Mouse (Mus musculus) heart, postnatal 4 days (tissue): ENCODE measurements around the gene Ston1. TPM values are rescaled to one million over a fixed set of nuclear protein-coding genes. Genes with fewer than 3 reads are reported as not detected.

Experiments used
- DNase-seq: peaks from one replicate; pipeline ENCODE4 v3.0.0; 2021
- total RNA-seq, 2 experiments: library from RNA; stranded (reverse); gene quantifications; 2 replicates each; pipeline ENCODE4 v1.2.3; 2021

The Ston1 gene
- total RNA-seq = 10 to 100 TPM; 25.3 to 28.7 TPM

DNA sequence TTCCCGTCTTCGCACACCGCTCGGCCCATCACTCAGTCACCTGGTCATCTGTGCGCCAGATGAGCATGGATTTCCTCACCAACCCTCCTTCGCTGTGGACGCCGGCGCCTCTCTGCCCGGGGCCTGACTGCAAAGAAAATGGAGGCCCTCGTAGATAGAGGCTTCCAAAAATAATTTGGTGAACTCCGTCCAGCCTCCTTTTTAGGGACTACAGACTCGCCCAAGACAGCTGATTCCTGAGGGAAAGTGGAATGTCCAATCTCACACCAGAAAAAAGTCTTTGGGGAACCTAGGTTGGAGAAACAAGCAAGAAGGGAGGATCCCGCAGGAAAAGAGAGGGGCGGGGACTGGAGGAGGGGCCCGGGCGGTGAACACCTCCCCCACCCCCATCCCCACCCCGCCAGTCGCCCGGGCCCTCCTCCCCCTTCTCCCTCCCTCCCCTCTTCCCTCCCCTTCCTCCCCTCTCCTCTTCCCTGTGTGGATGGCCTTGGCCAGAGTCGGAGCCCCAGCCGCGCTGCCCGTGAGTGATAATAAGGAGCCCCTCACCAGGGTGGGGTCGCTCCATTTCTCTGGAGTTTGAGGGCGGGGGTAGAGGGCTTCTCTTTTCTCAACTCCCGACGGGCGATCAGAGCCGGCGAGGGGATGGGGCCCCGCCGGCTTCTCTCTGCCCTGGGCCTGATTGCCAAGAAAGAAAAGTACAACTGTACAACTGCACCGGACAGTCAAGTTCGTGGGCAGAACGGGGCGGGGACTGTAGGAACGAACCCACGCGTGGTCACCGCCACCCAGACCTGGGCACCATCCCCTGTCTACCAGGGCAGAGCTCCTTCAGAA lies at the start of gene Ston1:
Gene Ston1, plus strand, starts transcription at position 463 of the 834 bp plus-strand sequence.
- peak; percentile 59 for DNase-seq

DNA sequence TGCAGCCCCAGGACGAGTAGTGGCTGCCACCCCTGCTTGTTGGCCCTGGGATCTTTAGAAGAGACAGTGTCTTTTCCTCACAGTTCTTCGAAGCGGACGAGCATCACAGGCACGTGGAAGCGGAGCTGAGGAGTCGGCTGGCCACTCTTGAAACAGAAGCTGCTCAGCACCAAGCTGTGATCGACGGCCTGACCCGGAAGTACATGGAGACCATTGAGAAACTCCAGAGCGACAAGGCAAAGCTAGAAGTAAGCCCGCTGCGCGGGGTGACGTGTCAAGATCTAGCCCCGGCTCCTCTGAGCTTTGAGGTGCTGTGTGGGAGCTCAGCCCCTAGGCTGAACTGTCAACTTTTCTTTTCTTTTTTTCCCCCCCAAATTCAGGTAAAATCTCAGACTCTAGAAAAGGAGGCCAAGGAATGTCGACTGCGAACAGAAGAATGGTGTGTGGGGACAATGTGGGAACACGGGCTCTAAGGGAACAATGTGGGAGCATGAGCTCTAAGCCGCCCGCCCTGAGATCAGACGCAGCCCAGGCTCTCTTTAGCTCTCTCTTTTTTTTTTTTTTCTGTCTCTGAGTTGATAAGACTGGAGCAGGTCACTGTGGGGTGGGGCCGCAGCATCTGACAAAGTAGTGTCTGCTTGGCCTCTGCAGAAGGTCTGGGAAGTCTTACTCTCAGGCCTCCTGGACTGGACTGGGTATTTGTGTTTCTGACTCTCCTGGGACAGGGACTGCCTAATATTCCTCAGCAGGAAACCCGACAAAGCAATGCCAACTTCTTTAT lies 47.9 kb upstream of the Ston1 start:
- DNase-seq = no peak

DNA sequence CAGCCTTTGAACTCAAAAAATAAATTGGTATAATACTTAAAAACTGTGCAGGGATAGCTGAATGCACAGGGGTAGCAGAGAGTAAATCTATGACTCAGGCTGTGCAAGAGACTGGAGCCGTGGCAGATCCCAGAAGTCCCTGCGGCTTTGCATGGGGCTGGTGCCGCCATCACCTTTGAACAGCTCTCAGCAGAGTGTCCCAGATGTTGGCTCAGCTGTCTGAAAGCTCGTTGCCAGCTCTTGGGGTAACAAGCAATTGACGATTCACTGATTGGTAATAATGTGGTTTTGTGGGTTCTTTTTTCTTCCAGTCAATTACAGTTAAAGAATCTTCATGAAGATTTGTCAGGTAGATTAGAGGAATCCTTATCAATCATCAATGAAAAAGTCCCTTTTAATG lies 47.1 kb upstream of the Ston1 start:
- no peak for DNase-seq

DNA sequence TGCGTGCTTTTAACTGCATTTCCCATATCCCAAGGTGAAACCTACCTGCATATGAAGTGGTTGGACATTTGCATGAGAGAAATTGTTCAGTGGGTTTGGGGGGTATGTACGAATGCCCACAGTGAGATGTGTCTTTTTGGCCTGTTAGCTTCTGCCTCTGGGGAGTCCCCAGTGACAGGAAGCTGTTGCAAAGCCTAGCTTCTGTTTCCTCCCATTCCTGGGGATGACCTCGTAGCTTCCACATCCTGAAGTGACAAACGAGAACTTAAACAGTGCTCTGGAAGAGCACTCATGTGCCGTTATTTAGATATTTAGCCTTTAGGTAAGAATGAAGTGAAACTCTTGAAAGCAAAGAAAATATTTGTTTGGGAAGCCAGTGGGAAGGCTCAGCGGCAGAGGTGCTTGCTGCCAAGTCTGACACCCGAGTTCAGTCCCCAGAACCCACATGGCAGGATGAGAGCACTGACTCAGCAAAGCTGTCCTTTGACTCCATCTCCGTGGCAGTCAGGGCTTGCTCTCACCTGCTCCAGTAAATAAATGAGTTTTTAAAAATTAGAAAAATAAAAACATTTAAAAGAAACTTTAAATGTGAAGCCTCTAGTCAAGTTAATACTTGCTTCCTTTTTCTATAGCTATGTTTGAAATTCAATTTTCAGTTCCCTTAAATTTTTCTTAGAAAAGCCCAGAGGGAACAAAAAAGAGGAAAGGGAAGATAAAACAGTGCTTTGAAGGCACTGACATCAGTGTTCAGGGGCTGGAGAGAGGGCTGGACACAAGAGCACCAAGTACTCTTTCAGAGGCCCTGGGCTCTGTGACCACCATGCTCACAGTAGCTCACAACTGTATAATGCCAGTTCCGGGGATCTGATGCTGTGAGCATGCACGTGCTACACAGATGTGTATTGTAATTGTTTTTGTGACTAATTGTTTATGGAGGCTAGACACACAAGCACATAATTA lies 46.2 kb upstream of the Ston1 start:
- DNase-seq = no peak

DNA sequence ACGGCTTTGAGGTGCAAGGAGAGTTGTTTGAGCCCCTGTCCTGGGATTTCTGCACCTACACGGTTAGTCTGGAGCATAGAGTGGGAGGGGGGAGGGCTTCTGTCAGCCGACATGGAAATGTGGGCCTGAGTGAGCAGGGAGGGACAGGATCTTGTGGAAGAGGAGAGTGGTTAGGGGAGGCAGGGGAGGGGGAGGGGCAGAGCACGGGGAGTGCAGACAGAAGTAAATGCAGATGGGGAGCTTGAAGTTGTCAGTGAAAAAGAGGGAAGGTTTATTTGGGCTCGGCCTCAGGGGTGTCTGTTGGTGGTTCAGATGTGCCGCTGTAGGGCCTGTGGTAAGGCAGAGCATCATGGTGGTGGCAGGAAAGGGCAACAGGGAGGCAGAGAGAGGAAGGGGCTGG lies 44.9 kb upstream of the Ston1 start:
- no peak for DNase-seq

DNA sequence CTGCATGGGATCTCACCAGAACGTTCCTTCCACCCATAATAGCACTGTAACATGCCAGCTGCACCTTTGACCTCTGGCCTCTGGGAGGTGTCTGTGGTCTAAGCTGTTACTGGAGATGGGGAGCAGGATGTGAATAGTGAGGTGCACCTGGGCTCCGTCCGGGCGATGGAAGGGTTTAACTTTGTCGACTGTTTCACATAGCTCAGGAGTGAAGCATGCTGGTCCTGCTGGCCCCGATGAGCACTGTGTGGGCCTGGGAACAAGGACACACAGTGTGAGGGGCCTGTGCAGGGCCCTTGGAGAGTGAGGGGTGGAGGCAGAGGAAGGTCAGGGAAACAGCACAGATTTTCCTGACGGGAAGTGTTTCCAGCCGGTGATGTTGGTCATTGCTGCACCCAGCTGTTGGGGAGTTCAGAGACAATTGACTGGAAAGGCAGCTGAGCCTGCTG lies 44.5 kb upstream of the Ston1 start:
- no peak for DNase-seq

DNA sequence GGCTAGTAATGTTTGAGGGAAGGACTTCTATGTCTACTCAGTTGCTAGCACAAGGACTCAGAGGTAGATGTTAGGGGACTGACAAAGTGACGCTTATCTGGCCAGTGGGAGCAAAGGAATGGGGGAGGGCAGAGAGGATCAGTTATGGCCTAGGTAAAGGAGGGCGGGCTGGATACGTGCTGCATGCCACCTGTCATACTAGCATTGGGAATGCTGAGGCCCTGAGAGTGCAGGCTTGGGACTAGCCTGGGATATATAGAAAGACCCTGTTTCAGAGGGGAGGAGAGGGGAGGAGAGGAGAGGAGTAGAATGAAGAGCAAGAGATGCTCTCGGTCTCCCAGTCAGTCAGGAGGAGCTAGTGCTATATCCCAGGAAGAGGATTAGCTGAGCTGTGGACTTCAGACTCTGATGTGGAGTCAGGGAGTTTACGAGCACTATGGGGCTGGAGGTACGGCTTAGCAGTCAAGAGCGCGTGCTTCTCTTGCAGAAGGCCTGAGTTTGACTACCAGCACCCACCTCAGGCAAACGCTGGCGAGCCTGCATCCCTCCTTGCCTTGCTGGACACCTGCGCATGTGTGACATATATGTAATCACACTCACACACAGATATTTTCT lies 43.9 kb upstream of the Ston1 start:
- no peak for DNase-seq

DNA sequence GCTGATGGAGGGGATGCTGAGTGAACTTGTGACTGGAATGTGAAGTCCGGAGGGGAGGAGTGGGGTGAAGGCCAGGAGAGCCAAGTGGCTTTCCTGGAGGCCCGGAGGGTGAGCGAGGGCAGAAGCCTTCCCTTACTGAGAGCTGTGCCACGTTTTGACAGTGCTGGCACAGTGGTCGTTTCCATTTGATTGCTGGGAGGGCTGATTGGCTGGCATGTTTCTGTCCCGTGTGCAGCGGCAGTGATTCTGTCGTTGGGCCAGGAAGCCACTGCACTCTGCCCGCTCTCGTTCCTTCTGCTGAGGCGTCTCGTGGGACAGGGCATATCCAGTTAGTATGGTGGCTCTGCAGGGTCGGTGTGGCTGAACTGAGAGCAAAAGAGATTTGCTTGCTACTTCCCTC lies 41.3 kb upstream of the Ston1 start:
- no peak for DNase-seq

DNA sequence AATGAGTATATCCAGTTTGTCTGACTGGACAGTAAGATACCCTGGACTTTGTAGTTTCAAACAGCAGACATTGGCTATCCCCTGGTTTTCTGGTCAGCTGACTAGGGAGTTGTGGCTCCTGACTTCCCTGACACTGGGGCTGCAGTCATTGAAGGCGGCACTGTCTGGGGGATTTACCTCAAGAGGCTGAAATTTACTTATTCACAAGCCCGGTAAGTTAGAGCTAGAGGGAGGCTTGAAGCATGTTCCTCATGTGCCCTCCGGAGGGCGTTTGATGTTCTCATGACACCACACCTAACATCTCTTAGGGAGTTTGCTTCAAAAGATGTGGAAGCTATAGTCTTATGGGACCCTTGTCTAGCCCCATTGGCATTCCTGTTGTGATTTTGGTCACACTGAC lies 40.8 kb upstream of the Ston1 start:
- DNase-seq = no peak

DNA sequence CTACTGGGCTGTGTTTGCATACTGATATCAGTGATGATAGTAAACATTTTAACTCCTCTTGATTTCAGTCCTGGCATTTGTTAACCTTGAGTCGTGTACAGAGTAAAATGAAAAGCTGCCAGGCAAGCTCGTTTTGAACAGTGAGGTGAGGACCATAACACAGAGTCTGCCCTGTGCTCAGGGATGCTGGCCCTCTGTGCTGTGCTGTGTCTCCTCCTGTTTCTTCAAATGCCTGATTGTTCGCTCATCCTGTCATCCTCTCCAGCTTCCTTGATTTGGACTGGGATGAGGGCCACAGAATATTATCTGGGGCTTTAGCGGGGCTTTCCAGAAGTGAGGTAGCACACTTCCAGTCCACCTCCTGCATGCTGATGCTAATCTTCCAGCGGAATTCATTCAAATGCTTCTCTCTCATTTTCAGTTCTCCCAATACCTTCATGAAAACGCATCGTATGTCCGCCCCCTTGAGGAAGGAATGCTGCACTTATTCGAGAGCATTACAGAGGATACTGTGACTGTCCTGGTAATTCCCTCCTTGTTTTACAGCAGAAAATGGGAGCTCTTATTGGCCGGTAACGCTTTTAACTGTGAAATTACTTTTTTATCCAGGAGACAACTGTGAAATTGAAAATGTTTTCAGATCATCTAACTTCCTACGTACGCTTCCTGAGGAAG lies 39.2 kb upstream of the Ston1 start:
- peak; percentile 84 for DNase-seq

DNA sequence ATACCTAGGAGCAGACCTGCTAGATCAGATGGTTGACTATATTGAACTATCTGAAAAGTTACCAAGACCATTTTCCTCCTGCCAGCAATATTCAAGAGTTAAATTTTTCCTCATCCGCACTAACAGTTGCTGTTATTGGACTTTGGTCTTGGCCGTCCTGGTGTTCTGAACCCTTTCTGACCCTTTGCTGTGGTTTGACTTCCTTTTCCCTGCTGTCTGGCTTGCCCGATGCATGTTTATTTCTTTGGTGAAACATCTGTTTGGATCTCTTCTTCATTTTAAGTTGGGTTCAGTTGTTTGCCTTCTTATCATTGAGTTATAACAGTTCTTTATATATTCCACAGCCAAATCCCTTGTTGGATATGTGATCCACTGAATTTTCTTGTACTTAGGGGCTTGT lies 33.9 kb upstream of the Ston1 start:
- DNase-seq = no peak

DNA sequence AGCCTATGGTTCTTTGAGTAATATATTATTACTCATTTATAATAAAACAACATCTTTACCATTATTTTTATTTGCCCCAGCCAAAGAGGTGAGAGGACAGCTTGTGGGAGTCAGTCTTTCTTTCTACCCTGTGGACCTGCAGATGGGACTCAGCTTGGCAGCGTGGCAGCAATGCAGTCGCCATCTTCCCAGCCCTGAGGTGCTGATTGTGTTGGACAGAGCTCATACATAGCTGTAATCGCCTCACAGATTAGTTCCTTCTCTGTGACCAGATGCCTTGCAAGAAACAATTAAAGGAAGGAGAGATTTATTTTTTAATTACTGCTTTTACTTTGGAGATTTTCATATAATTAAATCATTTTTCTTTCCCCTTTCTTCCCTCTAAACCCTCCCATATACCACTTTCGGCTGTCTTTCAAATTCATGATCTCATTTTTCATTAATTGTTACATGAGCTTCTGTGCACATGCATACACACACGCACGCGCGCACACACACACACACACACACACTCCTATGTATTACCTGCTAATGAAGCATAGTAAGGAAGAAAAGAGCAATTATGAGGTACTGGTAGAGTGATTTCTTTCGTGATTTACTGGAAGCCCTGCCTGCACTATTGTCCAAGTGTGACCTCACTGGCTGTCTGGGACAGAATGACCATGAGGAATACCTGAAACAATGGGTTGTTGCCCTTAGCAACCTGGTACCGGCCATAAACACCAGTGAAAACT lies 27.5 kb upstream of the Ston1 start:
- DNase-seq = no peak

DNA sequence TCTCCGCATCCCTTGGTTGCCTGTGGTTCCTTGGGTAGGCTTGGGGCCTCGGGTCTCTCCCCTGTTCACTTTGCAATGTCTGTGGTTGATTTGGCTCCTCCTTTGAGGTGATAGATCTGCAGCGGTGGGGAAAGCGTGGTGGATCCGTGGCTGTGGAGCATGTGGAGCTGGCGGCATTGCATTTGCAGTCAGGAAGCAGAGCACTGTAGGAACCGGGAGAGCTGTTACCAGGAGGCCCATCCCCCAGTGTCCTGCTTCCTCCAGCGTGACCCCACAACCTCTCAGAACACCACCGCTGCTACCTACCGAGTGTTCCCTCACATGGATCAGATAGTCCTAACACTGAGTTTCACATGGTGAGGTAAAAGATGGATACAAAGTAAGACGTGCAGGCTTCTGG lies 26.7 kb upstream of the Ston1 start:
- DNase-seq = no peak

DNA sequence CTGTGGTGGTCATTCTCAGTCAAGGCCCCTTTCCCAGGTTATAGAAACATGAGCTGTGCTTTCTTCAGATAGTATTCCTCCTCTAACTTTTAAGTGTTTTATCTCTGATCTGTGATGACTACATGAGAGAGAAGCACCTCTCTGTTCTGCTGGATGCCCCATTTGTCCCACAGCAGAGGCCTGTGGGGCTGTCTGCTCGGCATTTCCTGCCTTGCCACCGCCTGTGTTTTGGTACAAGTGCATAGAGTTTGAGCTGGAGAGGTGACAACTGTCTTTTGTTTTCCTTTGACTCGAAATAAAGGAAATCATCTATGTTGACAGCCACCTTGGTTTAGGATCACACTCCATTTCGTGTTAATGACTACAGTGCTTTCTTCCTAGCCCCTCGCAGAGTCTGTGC lies 22.7 kb upstream of the Ston1 start:
- no peak for DNase-seq

DNA sequence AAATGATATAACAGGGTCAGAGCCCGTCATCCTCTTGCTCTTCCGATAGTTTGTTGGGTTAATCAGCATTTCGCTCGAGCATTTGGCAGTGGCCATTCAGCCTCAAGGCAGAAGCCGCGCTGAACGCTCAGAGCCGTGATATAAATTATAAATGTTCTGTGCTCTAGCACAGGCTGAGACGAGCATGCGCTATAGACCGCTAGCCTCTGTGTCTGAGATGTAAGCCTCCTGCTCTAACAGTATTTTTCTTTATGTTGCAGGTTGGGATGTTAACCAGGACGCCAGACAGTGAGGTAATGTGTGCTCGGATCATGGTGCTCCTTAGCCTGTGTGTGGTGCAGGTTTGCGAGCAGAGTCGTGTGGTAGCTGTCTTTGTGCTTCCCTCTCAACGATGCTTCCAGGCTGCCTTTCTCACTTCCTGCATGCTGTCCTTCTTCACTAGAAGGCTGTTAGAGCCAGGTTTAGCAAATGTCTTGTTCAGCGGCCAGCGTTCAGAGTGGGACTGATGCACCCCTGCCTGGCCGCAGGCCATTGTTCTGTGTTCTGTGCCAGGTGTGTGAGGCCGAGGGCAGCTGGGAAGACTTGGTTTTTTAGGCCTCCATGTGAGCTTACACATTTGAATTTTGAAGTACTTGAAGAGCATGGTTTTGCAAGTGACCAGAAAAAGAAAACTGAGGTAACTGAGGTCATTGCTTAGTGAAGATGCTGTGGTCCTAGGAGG lies 18.8 kb upstream of the Ston1 start:
- DNase-seq = no peak

DNA sequence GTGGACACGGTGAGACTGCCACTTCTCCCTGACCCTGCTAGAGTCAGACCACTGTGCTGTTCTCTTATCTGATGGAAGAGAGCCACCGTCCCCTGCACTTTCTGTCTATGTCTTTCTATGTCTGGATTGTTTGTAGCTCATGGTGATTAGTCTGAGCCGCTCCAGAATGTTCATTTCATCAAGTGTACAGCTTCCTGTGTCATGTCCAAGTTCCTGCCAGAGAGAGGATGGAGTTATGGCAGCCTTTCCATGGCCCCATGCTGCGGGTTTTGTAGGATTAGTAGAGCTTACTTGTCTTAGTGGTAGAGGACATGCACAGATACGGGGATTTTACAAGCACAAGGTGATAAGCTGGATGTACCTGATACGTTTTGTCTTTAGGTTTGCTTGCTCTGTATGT lies 16.9 kb upstream of the Ston1 start:
- DNase-seq = no peak

DNA sequence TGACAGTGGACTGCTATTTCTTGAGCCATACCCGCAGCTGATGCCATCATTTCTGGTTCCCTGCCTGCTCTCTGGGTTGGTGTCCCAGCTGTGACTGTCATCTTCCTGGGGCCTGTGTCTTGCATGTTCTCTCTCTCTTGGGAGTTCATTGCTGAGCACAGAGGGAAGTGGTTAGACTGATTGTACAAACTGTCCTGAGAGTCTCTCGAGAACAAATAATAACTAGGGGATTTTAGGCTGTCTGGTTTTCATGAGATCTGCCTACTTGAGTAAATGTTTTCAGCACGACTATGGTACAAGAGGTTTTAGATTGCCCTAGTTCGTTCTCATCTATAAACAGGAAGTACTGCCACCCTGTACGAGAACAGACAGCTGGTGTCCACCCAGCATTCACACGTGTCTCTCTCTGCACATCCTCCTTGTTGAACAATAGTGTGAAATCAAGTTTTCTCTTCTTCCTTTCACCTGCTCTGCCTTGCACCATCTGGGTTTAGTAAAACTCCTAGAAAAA lies 15.9 kb upstream of the Ston1 start:
- DNase-seq = no peak

DNA sequence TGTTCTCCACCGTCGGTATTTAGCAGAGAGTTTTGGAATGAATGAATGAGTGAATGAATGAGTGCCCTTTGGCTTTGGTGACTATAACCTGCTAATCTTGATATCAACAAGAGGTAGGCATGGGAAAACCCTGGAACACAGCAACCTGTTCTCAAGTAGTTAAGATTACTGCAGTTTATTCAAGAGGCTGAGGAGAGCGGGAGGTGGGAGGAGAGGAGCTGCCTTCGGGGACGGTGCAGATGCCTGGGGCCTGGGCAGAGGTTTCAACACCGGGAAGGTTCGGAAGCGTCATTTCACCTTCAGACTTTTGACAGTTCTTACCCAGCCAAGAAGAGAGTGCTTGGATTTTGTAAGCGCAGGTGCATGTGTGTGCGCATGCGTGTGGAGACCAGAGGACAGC lies 14.5 kb upstream of the Ston1 start:
- no peak for DNase-seq

DNA sequence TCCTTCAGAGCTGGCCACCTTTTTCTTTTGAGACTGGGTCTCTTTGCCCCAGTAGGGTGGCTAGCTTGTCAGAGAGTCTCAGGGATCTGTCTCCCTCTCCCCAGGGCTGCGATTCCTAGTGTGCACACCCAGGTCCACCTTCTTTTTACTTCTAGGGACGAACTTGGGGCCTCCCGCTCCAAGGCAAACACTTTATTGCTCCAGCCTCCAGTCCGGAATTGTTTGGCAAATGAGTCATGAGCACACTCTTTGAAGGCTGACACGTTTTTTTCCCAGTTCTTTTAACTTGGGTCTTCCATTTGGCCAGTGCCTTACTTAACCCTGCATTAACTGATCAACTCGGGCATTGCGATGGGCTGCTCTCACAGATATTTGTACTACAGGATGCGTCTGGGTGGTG lies 14.1 kb upstream of the Ston1 start:
- DNase-seq = no peak

DNA sequence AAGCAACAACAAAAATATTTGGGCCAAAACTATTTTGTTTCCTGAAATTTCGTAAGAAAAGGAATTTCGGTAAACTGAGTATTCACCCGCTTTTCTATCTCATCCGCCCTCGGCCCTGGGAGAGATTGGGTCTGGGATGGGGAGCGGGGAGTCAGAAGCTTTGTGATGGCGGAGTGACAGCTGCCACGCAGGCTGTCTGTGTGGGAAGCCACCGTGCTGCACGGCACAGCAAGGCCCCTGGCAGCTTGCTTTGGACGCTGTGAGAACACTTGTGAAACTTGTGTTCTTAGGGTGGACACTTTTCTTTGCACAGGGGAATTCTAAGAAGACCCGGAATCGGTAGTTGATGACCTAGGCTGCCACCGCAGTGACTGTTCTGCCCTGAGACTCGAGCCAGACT lies 10.1 kb upstream of the Ston1 start:
- no peak for DNase-seq
